Mouse (Mus musculus) lung, adult 2 months (tissue): ENCODE data around the gene Ccdc126.

ENCODE experiments used
- CTCF ChIP-seq: fragments of 200-500 bp; IDR thresholded peaks from 2 replicates; pipeline ENCODE4 v1.5.1; 2011; ENCODE audit warnings: mild to moderate bottlenecking, low read length, control low read depth; ENCODE audit not compliant: insufficient read depth
- POLR2A ChIP-seq: fragments of 200-500 bp; IDR thresholded peaks from 2 replicates; pipeline ENCODE4 v1.6.1; 2011; ENCODE audit warnings: low read depth, mild to moderate bottlenecking, control low read depth, low read length, borderline replicate concordance; ENCODE audit errors: extremely low read depth

GRCm38 (mm10) chr6:49280942-49281341 lies 38.1 kb upstream of the Ccdc126 start:
- TF ChIP-seq POLR2A = no peak
- no peak for TF ChIP-seq CTCF
